Mouse (Mus musculus): ENCODE results near the gene Atxn7l3b.

Atxn7l3b gene

DNA sequence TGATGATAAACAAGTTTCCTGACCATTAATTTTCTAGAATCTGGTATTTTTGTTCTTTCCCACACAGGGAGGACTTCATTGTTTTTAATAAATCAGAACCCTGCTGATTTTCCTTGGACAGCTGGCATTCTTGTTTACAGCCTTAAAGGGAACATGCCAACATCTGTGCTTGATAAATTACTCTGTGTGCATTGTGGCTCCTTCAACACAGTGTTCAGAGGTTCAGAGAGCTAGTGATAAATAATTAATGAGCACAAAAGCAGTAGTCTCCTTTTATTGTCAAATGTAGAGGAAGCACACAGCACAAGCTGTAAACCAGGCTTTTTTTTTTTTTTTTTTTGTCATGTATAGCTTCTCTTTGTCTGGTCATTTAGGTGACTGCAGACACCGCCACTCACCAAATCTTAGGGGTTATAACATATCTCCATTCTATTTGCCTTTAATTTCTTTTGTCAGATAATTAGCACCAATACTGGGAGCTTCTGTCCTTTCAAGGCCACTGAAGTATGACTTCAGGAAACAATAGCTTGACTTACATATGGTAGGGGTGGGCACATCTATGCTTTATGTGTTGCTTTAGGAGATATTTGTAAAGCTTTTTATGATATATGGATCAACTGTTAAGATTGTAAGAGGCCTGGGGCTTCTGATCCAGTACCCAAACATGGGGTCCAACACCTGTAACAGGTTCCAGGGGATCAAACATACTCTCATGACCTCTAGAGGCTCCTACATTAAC, 52.0 kb downstream of the Atxn7l3b start:
- in situ Hi-C loops (cut with MboI, MseI) = no loop called here

Measured in T-helper 2 cell (primary cell).